Mouse (Mus musculus) spleen, embryonic (tissue): ENCODE measurements at regions not wholly inside any gene's neighbourhood (a gene's known extent, or its start where the extent isn't known, plus 50 kb on each side); places are given as distances from the start of the nearest gene placed in this dataset.

ENCODE experiments used
- CTCF ChIA-PET: fragments of 350-600 bp; sonication (Branson Sonifier 250); formaldehyde crosslinking; loops from one replicate; lab custom pipeline; 2022; lab: Charles Lee

- CTCF ChIA-PET, result no interaction called here
Observed at GRCm38 (mm10) chr5:132827555-132828333, 284.6 kb upstream of the Auts2 start.

GRCm38 (mm10) chr5:132826009-132826408 is 282.9 kb upstream of the Auts2 start:
- CTCF ChIA-PET, result no interaction called here

GRCm38 (mm10) chr5:132817665-132818064 is 274.5 kb upstream of the Auts2 start:
- CTCF ChIA-PET, result no interaction called here

GRCm38 (mm10) chr5:132809181-132809580 is 266.0 kb upstream of the Auts2 start:
- CTCF ChIA-PET, result no interaction called here

GRCm38 (mm10) chr5:132796061-132796460 is 252.9 kb upstream of the Auts2 start:
- CTCF ChIA-PET, result no interaction called here

GRCm38 (mm10) chr5:132792484-132792883 is 249.3 kb upstream of the Auts2 start:
- CTCF ChIA-PET, result no interaction called here

GRCm38 (mm10) chr5:132785291-132785690 is 242.1 kb upstream of the Auts2 start:
- CTCF ChIA-PET, result no interaction called here

GRCm38 (mm10) chr5:132784791-132785190 is 241.6 kb upstream of the Auts2 start:
- CTCF ChIA-PET, result no interaction called here

- CTCF ChIA-PET, result no interaction called here
Observed at GRCm38 (mm10) chr5:132774141-132774680, 231.1 kb upstream of the Auts2 start.

- CTCF ChIA-PET, result no interaction called here
Observed at GRCm38 (mm10) chr5:132760396-132760795, 217.3 kb upstream of the Auts2 start.

GRCm38 (mm10) chr5:132759751-132760150 is 216.6 kb upstream of the Auts2 start:
- CTCF ChIA-PET, result no interaction called here

- CTCF ChIA-PET, result no interaction called here
Observed at GRCm38 (mm10) chr5:132758941-132759340, 215.8 kb upstream of the Auts2 start.

GRCm38 (mm10) chr5:132737966-132738365 is 194.8 kb upstream of the Auts2 start:
- CTCF ChIA-PET, result no interaction called here

- CTCF ChIA-PET, result no interaction called here
Observed at GRCm38 (mm10) chr5:132728689-132729189, 185.6 kb upstream of the Auts2 start.

- CTCF ChIA-PET, result no interaction called here
Observed at GRCm38 (mm10) chr5:132724467-132724866, 181.3 kb upstream of the Auts2 start.

GRCm38 (mm10) chr5:132710301-132710700 is 167.2 kb upstream of the Auts2 start:
- CTCF ChIA-PET, result no interaction called here

- CTCF ChIA-PET, result no interaction called here
Observed at GRCm38 (mm10) chr5:132707531-132707930, 164.4 kb upstream of the Auts2 start.

GRCm38 (mm10) chr5:132703455-132704100 is 160.4 kb upstream of the Auts2 start:
- CTCF ChIA-PET, result no interaction called here

GRCm38 (mm10) chr5:132702573-132702972 is 159.4 kb upstream of the Auts2 start:
- CTCF ChIA-PET, result no interaction called here

- CTCF ChIA-PET, result no interaction called here
Observed at GRCm38 (mm10) chr5:132690784-132691183, 147.6 kb upstream of the Auts2 start.

- CTCF ChIA-PET, result interaction anchor here (0.7 kb wide), 1 partner anchor 39 kb away, joined by 4 read pairs; no protein-coding TSS in a partner anchor
Observed at GRCm38 (mm10) chr5:132675261-132675660, 132.1 kb upstream of the Auts2 start.

- CTCF ChIA-PET, result no interaction called here
Observed at GRCm38 (mm10) chr5:132673599-132674305, 130.6 kb upstream of the Auts2 start.
